12 mouse cellular contexts compared by ENCODE assay signal in genomic region chr9:103120231-103120630, GRCm38 (mm10). TPM values are rescaled to one million over a fixed set of nuclear protein-coding genes. Genes with fewer than 3 reads are reported as not detected.
DNase-seq lines count a peak whose midpoint lies in the region; ATAC-seq and TF ChIP-seq lines count a peak whose summit lies in the region.
"Had no signal": no experiment of that assay in that cellular context is flagged by ENCODE, and none has a peak within 500 bp of the region (broad histone marks: within the 10 kb centered on the region; RNA-seq: fewer than 3 reads in every experiment).

No protein-coding gene starts in this region.

- ATAC-seq in forebrain, embryonic 14.5 days = no peak
- peak; percentile 40; the same call in 1 of the 2 replicates for ATAC-seq in stomach, postnatal 0 days (ENCODE audit: low FRiP score, low TSS enrichment)
- no peak for ATAC-seq in megakaryocyte, adult 5-6 weeks (ENCODE audit: poor library complexity, severe bottlenecking)

- H3K4me1 ChIP-seq in forebrain, embryonic 10.5 days = peaks cover 23% of the 10 kb centered on the region
- peaks cover 7% of the 10 kb centered on the region; the same call in 1 of the 2 replicates for H3K4me1 ChIP-seq in forebrain, embryonic 14.5 days (ENCODE audit: control insufficient read depth, insufficient read depth, low read length)
- H3K4me1 ChIP-seq in stomach, postnatal 0 days (replicated peaks; ENCODE audit: control insufficient read depth, insufficient read depth) = no peaks in the 10 kb centered on the region
- H3K4me1 ChIP-seq: embryonic facial prominence, embryonic 13.5 days had no signal

- H3K4me2 ChIP-seq in forebrain, embryonic 14.5 days (ENCODE audit: low read length) = no peak overlapping the region
- no peak overlapping the region for H3K4me2 ChIP-seq in stomach, postnatal 0 days (replicated peaks; ENCODE audit: low read depth)
- H3K4me2 ChIP-seq: embryonic facial prominence, embryonic 13.5 days had no signal

- peaks cover 5% of the 10 kb centered on the region for H3K36me3 ChIP-seq in forebrain, embryonic 10.5 days (replicated peaks)
- peaks cover 11% of the 10 kb centered on the region for H3K36me3 ChIP-seq in forebrain, embryonic 14.5 days (ENCODE audit: control insufficient read depth, insufficient read depth, low read length)
- no peaks in the 10 kb centered on the region for H3K36me3 ChIP-seq in stomach, postnatal 0 days (ENCODE audit: control insufficient read depth, insufficient read depth, low read length)
- H3K36me3 ChIP-seq: embryonic facial prominence, embryonic 13.5 days had no signal

- 53% methylated on average over 2 of the region's 2 CpGs for WGBS in forebrain, embryonic 10.5 days
- WGBS in forebrain, embryonic 14.5 days = 39% methylated on average over 2 of the region's 2 CpGs
- WGBS in stomach, postnatal 0 days = 38% methylated on average over 2 of the region's 2 CpGs

- DNase-seq in forebrain, embryonic 10.5 days (ENCODE audit: extremely low spot score, low spot score) = no peak
- no peak for DNase-seq in forebrain, embryonic 14.5 days (ENCODE audit: low spot score)
- peak in 1 of 2 experiments; percentile 4 for DNase-seq in layer of hippocampus, adult 2 months (ENCODE audit: low spot score in 2 of 2)
- DNase-seq in layer of hippocampus, postnatal 14 days (ENCODE audit: low spot score in 2 of 2) = no peak
- peak; percentile 39 for DNase-seq in retina, postnatal 1 day
- DNase-seq in retina, embryonic 14.5 days (ENCODE audit: low spot score) = no peak
- DNase-seq in stomach, postnatal 0 days (ENCODE audit: low spot score) = peak; percentile 30
- DNase-seq: cerebellum, adult 9-11 months; thymus, postnatal 4 days had no signal

- H3K27me3 ChIP-seq in forebrain, embryonic 10.5 days (ENCODE audit: poor library complexity, severe bottlenecking) = peaks cover 1% of the 10 kb centered on the region; the same call in 1 of the 2 replicates
- no peaks in the 10 kb centered on the region for H3K27me3 ChIP-seq in forebrain, embryonic 14.5 days (replicated peaks; ENCODE audit: control insufficient read depth, insufficient read depth, low read length)
- H3K27me3 ChIP-seq in stomach, postnatal 0 days (ENCODE audit: control insufficient read depth, insufficient read depth, low read length) = no peaks in the 10 kb centered on the region

- H3K27ac ChIP-seq in forebrain, embryonic 10.5 days = 0 out of 2 replicates have a peak overlapping the region, but pooled peaks have one; percentile 22
- no peak overlapping the region for H3K27ac ChIP-seq in forebrain, embryonic 14.5 days (ENCODE audit: low read depth, low read length)
- no peak overlapping the region for H3K27ac ChIP-seq in layer of hippocampus, adult 2 months
- no peak overlapping the region for H3K27ac ChIP-seq in stomach, postnatal 0 days (replicated peaks)
- H3K27ac ChIP-seq: embryonic facial prominence, embryonic 13.5 days; macrophage had no signal

- H3K4me3 ChIP-seq in forebrain, embryonic 10.5 days = no peak overlapping the region
- H3K4me3 ChIP-seq in forebrain, embryonic 14.5 days (ENCODE audit: low read depth, low read length) = no peak overlapping the region
- no peak overlapping the region for H3K4me3 ChIP-seq in layer of hippocampus, adult 2 months
- H3K4me3 ChIP-seq in stomach, postnatal 0 days (ENCODE audit: low read depth, low read length) = no peak overlapping the region
- H3K4me3 ChIP-seq: embryonic facial prominence, embryonic 13.5 days had no signal

- no peaks in the 10 kb centered on the region for H3K9me3 ChIP-seq in forebrain, embryonic 10.5 days
- H3K9me3 ChIP-seq in forebrain, embryonic 14.5 days (replicated peaks; ENCODE audit: control insufficient read depth, low read length) = no peaks in the 10 kb centered on the region
- H3K9me3 ChIP-seq in stomach, postnatal 0 days (ENCODE audit: control insufficient read depth, low read length) = no peaks in the 10 kb centered on the region
- H3K9me3 ChIP-seq: embryonic facial prominence, embryonic 13.5 days had no signal

- TF ChIP-seq CTCF in layer of hippocampus, adult 2 months (conservative IDR thresholded peaks at IDR 0.05) = peak; percentile 33
- TF ChIP-seq CTCF in stomach, postnatal 0 days (IDR thresholded peaks at IDR 0.05; ENCODE audit: low read depth) = peak; percentile 50

- no peak overlapping the region for H3K9ac ChIP-seq in forebrain, embryonic 14.5 days (ENCODE audit: low read length)
- H3K9ac ChIP-seq in stomach, postnatal 0 days (ENCODE audit: low read length) = no peak overlapping the region
- H3K9ac ChIP-seq: embryonic facial prominence, embryonic 13.5 days had no signal

- TF ChIP-seq EP300 in stomach, postnatal 0 days (optimal IDR thresholded peaks at IDR 0.05) = no peak

RNA-seq across cellular contexts. Expression of gene Rab6b, which starts 8.6 kb away (rescaled TPM):
- polyA plus RNA-seq in forebrain, embryonic 10.5 days (2016; fragmentation: Nextera tagmentation; extraction: Ambion mirVana) = 8.3 and 9.1 TPM in 2 replicates
- polyA plus RNA-seq in forebrain, embryonic 14.5 days (2014; fragmentation: Nextera tagmentation; extraction: Ambion mirVana) = 32.5 and 40.5 TPM in 2 replicates
- 100 to 1,000 TPM; 429 to 449 TPM for total RNA-seq in layer of hippocampus, adult 2 months (2021)
- total RNA-seq in layer of hippocampus, postnatal 14 days (2021) = 100 to 1,000 TPM; 560 to 568 TPM
- 3.3 and 4.1 TPM in 2 replicates for polyA plus RNA-seq in stomach, postnatal 0 days (2015; fragmentation: Nextera tagmentation; extraction: Ambion mirVana)
- total RNA-seq in megakaryocyte, adult 5-6 weeks (2015) = 0.84 and 1.2 TPM in 2 replicates
- total RNA-seq in megakaryocyte, adult 5-6 weeks (2017) = 0.15 and 0.41 TPM in 2 replicates

Comparison
In these comparisons a context has a peak if more than half of its experiments do, and no peak if none do; other contexts are left out.
1. DNase-seq: peak in retina, postnatal 1 day (single experiment) and stomach, postnatal 0 days (single experiment); none in forebrain, embryonic 10.5 days (single experiment), forebrain, embryonic 14.5 days (single experiment), layer of hippocampus, postnatal 14 days (0 of 2) and retina, embryonic 14.5 days (single experiment).
2. RNA of gene Rab6b, which starts 8.6 kb away (total RNA-seq): 560 to 568 TPM in layer of hippocampus, postnatal 14 days and 429 to 449 TPM in layer of hippocampus, adult 2 months; 0.15 to 1.2 TPM in megakaryocyte, adult 5-6 weeks; every median in the first group is over 100 times any median in the second.